Mouse (Mus musculus) MEL (cell line): ENCODE measurements around the gene Ncstn. TPM values are rescaled to one million over a fixed set of nuclear protein-coding genes. Genes with fewer than 3 reads are reported as not detected.

Source experiments
- DNase-seq: peaks from one replicate; pipeline ENCODE4 v3.0.0; 2011; ENCODE audit warnings: low read depth, low spot score
- H3K27ac ChIP-seq: 2 replicates; pipeline ENCODE4 v1.5.1; 2012; ENCODE audit warnings: low read depth, mild to moderate bottlenecking, control low read depth, low read length, moderate library complexity; ENCODE audit not compliant: control insufficient read depth
- H3K27me3 ChIP-seq, 2 experiments: fragments of 150-350 bp in 1 of 2; sonication (generic) in 1 of 2; 2 replicates each; pipeline ENCODE4 v1.6.1; 2012; ENCODE audit warnings: low read length in 2 of 2, mild to moderate bottlenecking in 2 of 2, improper control_type of control experiment in 1 of 2, moderate library complexity in 1 of 2; ENCODE audit not compliant: insufficient read depth in 2 of 2, control insufficient read depth in 1 of 2
- H3K36me3 ChIP-seq, 2 experiments: 2 replicates each; pipeline ENCODE4 v1.6.1; 2012 to 2014; ENCODE audit warnings: low read length in 2 of 2, improper control_type of control experiment in 1 of 2, inconsistent platforms in 1 of 2, mild to moderate bottlenecking in 1 of 2; ENCODE audit not compliant: insufficient read depth in 2 of 2, control insufficient read depth in 1 of 2
- H3K4me1 ChIP-seq, 2 experiments: fragments of 150-350 bp in 1 of 2; sonication (generic) in 1 of 2; 2 replicates each; pipeline ENCODE4 v1.6.1; 2012; ENCODE audit warnings: low read length in 2 of 2, improper control_type of control experiment in 1 of 2, mild to moderate bottlenecking in 1 of 2; ENCODE audit not compliant: insufficient read depth in 2 of 2, control insufficient read depth in 1 of 2
- H3K4me3 ChIP-seq, 2 experiments: fragments of 150-350 bp in 1 of 2; sonication (generic) in 1 of 2; 2 replicates each; pipeline ENCODE4 v1.5.1; 2012; ENCODE audit warnings: low read depth in 2 of 2, low read length in 2 of 2, mild to moderate bottlenecking in 2 of 2, moderate library complexity in 2 of 2, control low read depth in 1 of 2, improper control_type of control experiment in 1 of 2; ENCODE audit not compliant: control insufficient read depth in 1 of 2, insufficient read depth in 1 of 2
- H3K79me2 ChIP-seq: 2 replicates; pipeline ENCODE4 v1.6.1; 2012; ENCODE audit warnings: mild to moderate bottlenecking, low read length, moderate library complexity; ENCODE audit not compliant: control insufficient read depth, poor library complexity, insufficient read depth
- H3K9ac ChIP-seq: 2 replicates; pipeline ENCODE4 v1.6.1; 2012; ENCODE audit warnings: low read depth, mild to moderate bottlenecking, control low read depth, low read length, moderate library complexity; ENCODE audit not compliant: control insufficient read depth, poor library complexity, severe bottlenecking
- H3K9me3 ChIP-seq: fragments of 150-350 bp; sonication (generic); replicated peaks from 2 replicates; pipeline ENCODE4 v1.6.1; 2012; ENCODE audit warnings: mild to moderate bottlenecking, low read length, improper control_type of control experiment, moderate library complexity; ENCODE audit not compliant: insufficient read depth
- CHD1 ChIP-seq: IDR thresholded peaks from 2 replicates; pipeline ENCODE4 v1.6.1; 2012; ENCODE audit warnings: low read depth, mild to moderate bottlenecking, inconsistent platforms, low read length, improper control_type of control experiment
- CHD2 ChIP-seq: IDR thresholded peaks from 2 replicates; pipeline ENCODE4 v1.6.1; 2011; ENCODE audit warnings: low read length, improper control_type of control experiment
- CTCF ChIP-seq, 3 experiments: IDR thresholded peaks in 2 of 3; conservative IDR thresholded peaks in 1 of 3; 2 replicates each; pipeline ENCODE4 v1.5.1; 2011 to 2012; ENCODE audit warnings: low read length in 3 of 3, low read depth in 2 of 3, mild to moderate bottlenecking in 2 of 3, improper control_type of control experiment in 1 of 3, inconsistent platforms in 1 of 3, mixed read lengths in 1 of 3, moderate library complexity in 1 of 3; ENCODE audit not compliant: control insufficient read depth in 1 of 3, insufficient read depth in 1 of 3, poor library complexity in 1 of 3, severe bottlenecking in 1 of 3
- E2F4 ChIP-seq: IDR thresholded peaks from 2 replicates; pipeline ENCODE4 v1.6.1; 2011; ENCODE audit warnings: low read depth, low read length, improper control_type of control experiment, borderline replicate concordance
- ELF1 ChIP-seq: IDR thresholded peaks from 2 replicates; pipeline ENCODE4 v1.6.1; 2014; ENCODE audit warnings: low read depth, mild to moderate bottlenecking, inconsistent platforms, low read length, improper control_type of control experiment, moderate library complexity
- EP300 ChIP-seq, 2 experiments: IDR thresholded peaks; 2 replicates each; pipeline ENCODE4 v1.6.1; 2011; ENCODE audit warnings: improper control_type of control experiment in 2 of 2, low read length in 2 of 2, low read depth in 1 of 2, mild to moderate bottlenecking in 1 of 2
- ETS1 ChIP-seq: IDR thresholded peaks from 2 replicates; pipeline ENCODE4 v1.6.1; 2012; ENCODE audit warnings: low read depth, mild to moderate bottlenecking, inconsistent platforms, low read length, improper control_type of control experiment, moderate library complexity
- GABPA ChIP-seq: IDR thresholded peaks from 2 replicates; pipeline ENCODE4 v1.6.1; 2012; ENCODE audit warnings: low read depth, mild to moderate bottlenecking, inconsistent platforms, low read length, improper control_type of control experiment, moderate library complexity
- GATA1 ChIP-seq: IDR thresholded peaks from 2 replicates; pipeline ENCODE4 v1.6.1; 2011; ENCODE audit warnings: low read depth, low read length, improper control_type of control experiment
- HCFC1 ChIP-seq: IDR thresholded peaks from 2 replicates; pipeline ENCODE4 v1.6.1; 2012; ENCODE audit warnings: low read depth, mild to moderate bottlenecking, inconsistent platforms, low read length, improper control_type of control experiment, moderate library complexity
- JUND ChIP-seq: IDR thresholded peaks from 2 replicates; pipeline ENCODE4 v1.6.1; 2011; ENCODE audit warnings: low read depth, mild to moderate bottlenecking, improper control_type of control experiment, low read length
- KAT2A ChIP-seq: conservative IDR thresholded peaks from 2 replicates; pipeline ENCODE4 v1.6.1; 2012; ENCODE audit warnings: low read depth, low read length, improper control_type of control experiment, inconsistent platforms
- MAX ChIP-seq: IDR thresholded peaks from 2 replicates; pipeline ENCODE4 v1.6.1; 2011; ENCODE audit warnings: low read length, improper control_type of control experiment
- MEF2A ChIP-seq: IDR thresholded peaks from 2 replicates; pipeline ENCODE4 v1.6.1; 2014; ENCODE audit warnings: low read depth, mild to moderate bottlenecking, inconsistent platforms, low read length, improper control_type of control experiment; ENCODE audit not compliant: poor library complexity, insufficient replicate concordance, severe bottlenecking; ENCODE audit errors: extremely low read depth
- MXI1 ChIP-seq: IDR thresholded peaks from 2 replicates; pipeline ENCODE4 v1.6.1; 2011; ENCODE audit warnings: mild to moderate bottlenecking, low read depth, low read length, improper control_type of control experiment
- MYB ChIP-seq: IDR thresholded peaks from 2 replicates; pipeline ENCODE4 v1.6.1; 2011; ENCODE audit warnings: mild to moderate bottlenecking, low read depth, low read length, improper control_type of control experiment
- MYC ChIP-seq: IDR thresholded peaks from 2 replicates; pipeline ENCODE4 v1.6.1; 2011; ENCODE audit warnings: low read depth, mild to moderate bottlenecking, low read length, improper control_type of control experiment, moderate library complexity
- NELFE ChIP-seq: IDR thresholded peaks from 2 replicates; pipeline ENCODE4 v1.6.1; 2011; ENCODE audit warnings: low read depth, low read length, improper control_type of control experiment
- NRF1 ChIP-seq: IDR thresholded peaks from 2 replicates; pipeline ENCODE4 v1.6.1; 2014; ENCODE audit warnings: low read depth, mild to moderate bottlenecking, inconsistent platforms, low read length, improper control_type of control experiment, moderate library complexity; ENCODE audit not compliant: poor library complexity, insufficient read depth, severe bottlenecking
- POLR2A ChIP-seq, 2 experiments: IDR thresholded peaks; 2 replicates each; pipeline ENCODE4 v1.6.1; 2011 to 2012; ENCODE audit warnings: low read length in 2 of 2, mild to moderate bottlenecking in 2 of 2, control low read depth in 1 of 2, improper control_type of control experiment in 1 of 2, low read depth in 1 of 2, moderate library complexity in 1 of 2; ENCODE audit not compliant: control insufficient read depth in 1 of 2, insufficient read depth in 1 of 2, poor library complexity in 1 of 2
- POLR2AphosphoS2 ChIP-seq: IDR thresholded peaks from 2 replicates; pipeline ENCODE4 v1.6.1; 2011; ENCODE audit warnings: low read length, improper control_type of control experiment
- POLR2AphosphoS5 ChIP-seq: IDR thresholded peaks from 2 replicates; pipeline ENCODE4 v1.6.1; 2012; ENCODE audit warnings: low read depth, borderline replicate concordance, mild to moderate bottlenecking, inconsistent platforms, low read length, moderate library complexity, mixed read lengths
- RAD21 ChIP-seq: IDR thresholded peaks from 2 replicates; pipeline ENCODE4 v1.6.1; 2011; ENCODE audit warnings: mild to moderate bottlenecking, low read depth, low read length, improper control_type of control experiment
- RCOR1 ChIP-seq: IDR thresholded peaks from 2 replicates; pipeline ENCODE4 v1.6.1; 2012; ENCODE audit warnings: low read depth, mild to moderate bottlenecking, inconsistent platforms, low read length, improper control_type of control experiment
- SIN3A ChIP-seq: IDR thresholded peaks from 2 replicates; pipeline ENCODE4 v1.6.1; 2012; ENCODE audit warnings: low read length, improper control_type of control experiment, inconsistent platforms
- SMC3 ChIP-seq: IDR thresholded peaks from 2 replicates; pipeline ENCODE4 v1.6.1; 2011; ENCODE audit warnings: low read depth, low read length, improper control_type of control experiment
- TAL1 ChIP-seq: IDR thresholded peaks from 2 replicates; pipeline ENCODE4 v1.6.1; 2012; ENCODE audit warnings: mild to moderate bottlenecking, inconsistent platforms, low read length, moderate library complexity, mixed read lengths
- TBP ChIP-seq: IDR thresholded peaks from 2 replicates; pipeline ENCODE4 v1.8.0; 2011; ENCODE audit warnings: low read depth, low read length, improper control_type of control experiment
- TCF12 ChIP-seq: IDR thresholded peaks from 2 replicates; pipeline ENCODE4 v1.6.1; 2014; ENCODE audit warnings: low read depth, mild to moderate bottlenecking, inconsistent platforms, low read length, improper control_type of control experiment, moderate library complexity
- UBTF ChIP-seq: IDR thresholded peaks from 2 replicates; pipeline ENCODE4 v1.6.1; 2012; ENCODE audit warnings: low read depth, mild to moderate bottlenecking, inconsistent platforms, low read length, improper control_type of control experiment, moderate library complexity, borderline replicate concordance; ENCODE audit not compliant: insufficient read depth
- USF1 ChIP-seq: IDR thresholded peaks from 2 replicates; pipeline ENCODE4 v1.6.1; 2014; ENCODE audit warnings: low read depth, mild to moderate bottlenecking, inconsistent platforms, low read length, improper control_type of control experiment, moderate library complexity
- USF2 ChIP-seq, 2 experiments: IDR thresholded peaks; 2 replicates each; pipeline ENCODE4 v1.6.1; 2011 to 2012; ENCODE audit warnings: improper control_type of control experiment in 2 of 2, low read length in 2 of 2, borderline replicate concordance in 1 of 2, inconsistent platforms in 1 of 2, low read depth in 1 of 2, mild to moderate bottlenecking in 1 of 2; ENCODE audit not compliant: insufficient read depth in 1 of 2
- ZC3H11A ChIP-seq: IDR thresholded peaks from 2 replicates; pipeline ENCODE4 v1.6.1; 2012; ENCODE audit warnings: low read depth, mild to moderate bottlenecking, inconsistent platforms, low read length, improper control_type of control experiment
- ZKSCAN1 ChIP-seq: IDR thresholded peaks from 2 replicates; pipeline ENCODE4 v1.6.1; 2012; ENCODE audit warnings: low read depth, mild to moderate bottlenecking, inconsistent platforms, low read length, improper control_type of control experiment, moderate library complexity
- ZMIZ1 ChIP-seq: IDR thresholded peaks from 2 replicates; pipeline ENCODE4 v1.6.1; 2012; ENCODE audit warnings: low read depth, mild to moderate bottlenecking, inconsistent platforms, low read length, improper control_type of control experiment, moderate library complexity
- ZNF384 ChIP-seq: IDR thresholded peaks from 2 replicates; pipeline ENCODE4 v1.6.1; 2012; ENCODE audit warnings: low read depth, mild to moderate bottlenecking, inconsistent platforms, low read length, improper control_type of control experiment
- polyA plus RNA-seq, 2 experiments: library from polyadenylated mRNA; stranded (reverse) in 1 of 2; unstranded in 1 of 2; fragments of >175 nt in 1 of 2; fragments of >200 nt in 1 of 2; gene quantifications; 2 replicates each; pipeline versions ENCODE4 v1.2.1 to v1.2.4; 2012; ENCODE audit warnings: low replicate concordance in 2 of 2, low read depth in 1 of 2; ENCODE audit not compliant: insufficient read length in 2 of 2, insufficient read depth in 1 of 2, missing spikeins in 1 of 2
- total RNA-seq: library from RNA; depleted of rRNA; stranded (reverse); fragments of 300-350 nt; gene quantifications from 2 replicates; pipeline ENCODE4 v1.2.3, GENCODE M21; 2012

Ncstn gene
- total and polyA plus RNA-seq, 3 experiments, result 9.9 to 38.5 TPM; not detected in 1

DNA sequence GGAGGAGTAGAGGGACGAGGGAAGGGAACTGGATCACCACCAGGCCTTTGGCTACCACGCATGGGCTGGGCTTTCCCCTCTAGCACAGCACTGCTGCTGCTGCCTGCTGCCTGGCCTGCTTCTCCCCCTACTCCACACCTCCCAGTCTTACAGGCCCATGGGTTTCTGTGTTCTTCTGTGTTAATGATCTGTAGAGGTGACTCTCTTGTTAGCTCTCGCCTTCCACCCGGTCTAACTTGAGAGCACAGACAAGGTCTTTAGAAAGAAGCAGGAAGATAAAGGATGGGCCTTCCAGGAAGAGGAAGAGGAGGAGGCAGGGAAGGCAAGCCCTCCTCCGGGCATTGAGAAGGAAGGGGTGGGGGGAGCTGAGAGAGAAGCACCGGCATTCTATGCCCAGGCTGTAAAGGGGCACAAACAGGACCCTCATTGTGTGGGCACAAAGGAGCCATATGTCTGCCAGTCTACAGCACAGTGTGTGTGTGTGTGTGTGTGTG, 34.3 kb downstream of the Ncstn start (continued):
- TF ChIP-seq ZKSCAN1, result no peak

DNA sequence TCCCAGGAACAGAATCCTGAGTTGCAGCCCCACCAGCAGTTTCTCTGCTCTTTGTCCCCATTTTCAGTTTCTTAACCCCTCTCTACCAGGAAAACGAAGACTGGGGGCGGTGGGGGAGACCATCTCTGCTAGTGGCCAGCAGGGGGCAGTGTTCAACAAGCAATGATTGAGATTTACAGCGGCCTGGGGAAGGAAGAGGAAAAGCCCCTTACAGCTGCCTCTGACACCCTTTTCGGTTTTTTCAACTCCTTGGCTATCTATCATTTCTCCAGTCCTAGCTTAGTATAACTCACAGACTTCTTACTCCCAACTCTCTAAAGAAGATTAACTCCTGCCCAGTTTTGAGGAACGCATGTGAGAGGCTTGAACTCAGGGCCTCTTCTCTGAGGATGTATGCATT, 35.7 kb downstream of the Ncstn start:
- Histone ChIP-seq H3K9ac (peak overlapping the region; percentile 4; the same call in 1 of the 2 replicates), H3K9me3 (no peaks in the 10 kb centered on the region), H3K27ac (peak overlapping the region; percentile 38), H3K4me1 (0 out of 4 replicates have a peak, but pooled peaks cover 0 to 7% of the 10 kb centered on the region in 2 experiments), H3K27me3 (no peaks in the 10 kb centered on the region), H3K79me2 (no peaks in the 10 kb centered on the region), H3K4me3 (peak overlapping the region; percentile 30 to 43; a peak in 2 of 4 replicates), H3K36me3 (no peaks in the 10 kb centered on the region; a peak in 1 of 4 replicates)
- DNase-seq, result peak; percentile 91
- no peak for TF ChIP-seq ELF1
- no peak for TF ChIP-seq MXI1
- TF ChIP-seq CHD1, result no peak
- no peak for TF ChIP-seq NRF1
- TF ChIP-seq JUND, result no peak
- TF ChIP-seq MEF2A, result no peak
- peak; percentile 13; the same call in 1 of the 2 replicates for TF ChIP-seq TCF12
- no peak for TF ChIP-seq TAL1
- no peak for TF ChIP-seq GATA1
- TF ChIP-seq POLR2AphosphoS2, result no peak
- TF ChIP-seq MYC, result no peak
- no peak for TF ChIP-seq NELFE
- TF ChIP-seq ZC3H11A, result peak; percentile 77
- no peak for TF ChIP-seq KAT2A
- no peak for TF ChIP-seq MAX
- TF ChIP-seq ZMIZ1, result no peak
- no peak for TF ChIP-seq POLR2A (IDR thresholded peaks at IDR 0.05; ENCODE audit: control insufficient read depth in 1 of 2, insufficient read depth in 1 of 2, low read depth in 1 of 2, low read length in 2 of 2, poor library complexity in 1 of 2)
- no peak for TF ChIP-seq MYB
- TF ChIP-seq USF2 (IDR thresholded peaks at IDR 0.05; ENCODE audit: borderline replicate concordance in 1 of 2, insufficient read depth in 1 of 2, low read depth in 1 of 2, low read length in 2 of 2), result no peak
- TF ChIP-seq E2F4, result no peak
- TF ChIP-seq EP300 (IDR thresholded peaks at IDR 0.05; ENCODE audit: low read depth in 1 of 2, low read length in 2 of 2), result 0 out of 4 replicates have a peak, but pooled peaks of 1 of the 2 experiments have one; percentile 6
- peak; percentile 69 for TF ChIP-seq SMC3
- peak; percentile 40 to 90 (median 77) for TF ChIP-seq CTCF (IDR thresholded peaks at IDR 0.05 in 2 of 3, conservative IDR thresholded peaks at IDR 0.05 in 1 of 3; ENCODE audit: control insufficient read depth in 1 of 3, insufficient read depth in 1 of 3, low read depth in 2 of 3, low read length in 3 of 3, poor library complexity in 1 of 3, severe bottlenecking in 1 of 3)
- peak; percentile 60; the same call in 1 of the 2 replicates for TF ChIP-seq SIN3A
- no peak for TF ChIP-seq RCOR1
- no peak for TF ChIP-seq CHD2
- TF ChIP-seq USF1, result no peak
- TF ChIP-seq TBP, result no peak
- no peak for TF ChIP-seq UBTF
- TF ChIP-seq HCFC1, result no peak
- no peak for TF ChIP-seq ETS1
- peak; percentile 82 for TF ChIP-seq RAD21
- TF ChIP-seq GABPA, result no peak
- no peak for TF ChIP-seq POLR2AphosphoS5
- TF ChIP-seq ZNF384, result peak; percentile 53
